Mouse (Mus musculus) heart, postnatal 25 days (tissue): ENCODE data around the gene Spata5. TPM values are rescaled to one million over a fixed set of nuclear protein-coding genes. Genes with fewer than 3 reads are reported as not detected.
"Not testable (repeated sequence)": the region's sequence is repeated elsewhere in the genome, so short reads cannot be mapped to it uniquely, and the experiment has no call there.

ENCODE experiments used
- DNase-seq: peaks from one replicate; pipeline ENCODE4 v3.0.0; 2022; ENCODE audit warnings: low spot score
- intact Hi-C: fragments of 180-260 bp; cut with DNase I; formaldehyde crosslinking; loops from one replicate; pipeline ENCODE4 v1.15.1; 2025
- total RNA-seq, 2 experiments: library from RNA; stranded (reverse); gene quantifications; 2 replicates each; pipeline ENCODE4 v1.2.3; 2021

Gene Spata5
- total RNA-seq, 2 experiments from 2014 or later = 11.9 to 13.7 TPM

DNA sequence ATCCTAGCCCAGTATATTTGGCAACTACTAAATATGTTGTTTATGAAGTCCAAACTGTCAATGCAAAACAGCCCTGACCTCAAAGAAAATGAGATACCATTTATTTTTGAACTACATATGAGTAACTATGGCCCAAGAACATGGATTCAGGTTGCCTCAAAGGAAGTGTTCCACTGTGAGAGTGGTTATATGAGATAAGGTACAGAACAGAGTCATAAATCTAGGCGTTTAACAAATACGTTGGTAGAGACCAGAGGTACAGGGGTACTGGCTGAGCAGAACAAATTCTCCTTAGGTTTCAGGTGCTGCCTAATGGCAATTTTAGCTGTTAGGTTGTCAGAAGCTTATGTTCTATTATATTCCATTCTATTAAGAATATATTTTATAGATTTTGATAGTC is 67.9 kb downstream of the Spata5 start:
- DNase-seq = no peak
- intact Hi-C loops = no loop called here

DNA sequence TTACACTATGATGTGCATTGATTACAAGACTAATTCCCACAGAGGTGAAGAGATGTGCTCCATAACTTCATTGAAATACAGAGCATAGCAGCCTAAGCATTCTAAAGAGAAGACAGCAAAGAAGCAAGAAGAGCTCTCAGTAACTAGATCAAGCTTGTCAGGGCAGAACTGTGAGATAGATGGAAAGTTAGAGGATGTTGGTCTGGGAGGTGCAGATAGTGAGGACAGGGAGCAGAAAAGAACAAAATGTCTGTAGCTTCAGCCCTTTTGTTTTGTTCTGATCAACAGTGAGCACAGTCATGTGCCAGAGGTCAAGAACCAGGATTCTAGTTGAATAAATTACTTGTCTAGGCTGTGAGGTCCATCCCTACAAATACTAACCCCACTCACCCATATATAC is 68.5 kb downstream of the Spata5 start:
- no peak for DNase-seq
- intact Hi-C loops = no loop called here

DNA sequence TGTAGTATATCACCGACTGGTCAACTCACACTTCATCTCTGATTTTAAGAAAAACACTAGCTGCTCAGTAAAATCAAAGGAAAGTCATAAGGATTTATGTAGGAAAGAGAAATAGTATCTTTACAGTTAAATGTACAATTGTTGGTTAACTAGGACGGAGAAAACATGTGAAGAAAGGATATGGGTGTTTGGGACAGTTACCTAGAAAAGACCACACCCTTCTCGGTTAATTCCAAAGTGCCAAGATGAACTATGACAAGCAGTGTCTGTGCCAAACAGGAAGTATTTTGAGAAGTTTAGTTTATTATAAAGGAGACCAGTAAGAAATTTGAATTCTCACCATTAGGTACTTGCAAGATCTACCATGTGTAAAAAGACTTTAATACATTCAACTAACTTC is 70.3 kb downstream of the Spata5 start:
- DNase-seq = no peak
- intact Hi-C loops = no loop called here

DNA sequence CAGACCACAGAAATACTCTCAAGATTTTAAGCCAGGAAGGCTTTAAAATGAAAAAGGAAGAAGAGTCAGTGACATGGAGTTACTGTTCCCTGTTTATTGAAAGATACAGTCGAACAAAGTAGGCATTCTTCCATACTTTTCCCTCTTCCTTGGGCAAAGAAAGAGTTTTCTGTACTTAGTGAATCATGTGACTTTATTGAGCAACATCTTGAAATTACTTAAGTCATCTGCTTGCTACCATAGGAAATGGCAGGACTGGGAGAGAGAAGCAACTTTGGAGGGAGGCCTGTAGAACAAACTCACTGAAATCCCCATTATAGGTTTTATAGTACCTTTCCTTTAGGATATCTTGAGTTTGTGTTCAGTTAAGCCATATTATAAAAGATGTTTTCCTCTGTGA is 81.2 kb downstream of the Spata5 start:
- no peak for DNase-seq
- intact Hi-C loops = no loop called here

DNA sequence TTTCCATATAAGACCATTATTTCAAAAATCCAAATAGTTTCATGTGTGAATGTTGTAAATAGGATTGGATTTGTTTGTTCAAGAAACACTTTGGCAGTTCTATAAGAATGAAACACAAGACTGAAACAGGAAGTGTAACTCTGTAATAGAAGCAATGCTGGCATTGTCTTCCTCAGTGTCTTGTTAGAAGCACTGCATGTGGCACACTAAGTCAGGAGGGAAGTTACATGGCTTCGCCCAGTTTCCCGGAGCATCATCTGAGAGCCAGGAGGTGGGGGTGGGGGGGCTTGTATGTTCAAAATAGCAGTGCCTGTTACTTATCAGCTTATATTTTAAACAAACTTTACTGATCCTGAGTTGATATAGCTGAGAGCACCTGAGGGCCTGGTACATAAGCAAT is 82.9 kb downstream of the Spata5 start:
- intact Hi-C loops = no loop called here
- DNase-seq = no peak

DNA sequence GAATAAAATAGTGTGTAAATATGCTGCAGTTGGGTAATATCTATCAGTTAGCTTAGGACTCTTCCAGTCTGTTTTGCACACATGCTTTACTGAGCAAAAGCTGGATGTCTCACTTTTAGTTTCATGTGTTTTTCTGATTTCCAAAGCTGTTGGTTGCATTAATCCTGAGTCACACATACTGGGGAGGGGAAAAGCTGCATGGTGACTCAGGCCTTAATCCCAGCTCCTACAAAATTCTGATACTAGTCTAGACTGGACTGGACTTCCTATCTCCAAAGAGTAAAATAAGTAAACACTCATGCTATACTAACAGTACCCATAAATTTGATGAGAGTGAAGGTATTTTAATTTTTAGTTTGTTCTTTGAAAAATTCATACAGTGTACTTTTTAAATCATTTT is 84.2 kb downstream of the Spata5 start:
- intact Hi-C loops = no loop called here
- DNase-seq = no peak

DNA sequence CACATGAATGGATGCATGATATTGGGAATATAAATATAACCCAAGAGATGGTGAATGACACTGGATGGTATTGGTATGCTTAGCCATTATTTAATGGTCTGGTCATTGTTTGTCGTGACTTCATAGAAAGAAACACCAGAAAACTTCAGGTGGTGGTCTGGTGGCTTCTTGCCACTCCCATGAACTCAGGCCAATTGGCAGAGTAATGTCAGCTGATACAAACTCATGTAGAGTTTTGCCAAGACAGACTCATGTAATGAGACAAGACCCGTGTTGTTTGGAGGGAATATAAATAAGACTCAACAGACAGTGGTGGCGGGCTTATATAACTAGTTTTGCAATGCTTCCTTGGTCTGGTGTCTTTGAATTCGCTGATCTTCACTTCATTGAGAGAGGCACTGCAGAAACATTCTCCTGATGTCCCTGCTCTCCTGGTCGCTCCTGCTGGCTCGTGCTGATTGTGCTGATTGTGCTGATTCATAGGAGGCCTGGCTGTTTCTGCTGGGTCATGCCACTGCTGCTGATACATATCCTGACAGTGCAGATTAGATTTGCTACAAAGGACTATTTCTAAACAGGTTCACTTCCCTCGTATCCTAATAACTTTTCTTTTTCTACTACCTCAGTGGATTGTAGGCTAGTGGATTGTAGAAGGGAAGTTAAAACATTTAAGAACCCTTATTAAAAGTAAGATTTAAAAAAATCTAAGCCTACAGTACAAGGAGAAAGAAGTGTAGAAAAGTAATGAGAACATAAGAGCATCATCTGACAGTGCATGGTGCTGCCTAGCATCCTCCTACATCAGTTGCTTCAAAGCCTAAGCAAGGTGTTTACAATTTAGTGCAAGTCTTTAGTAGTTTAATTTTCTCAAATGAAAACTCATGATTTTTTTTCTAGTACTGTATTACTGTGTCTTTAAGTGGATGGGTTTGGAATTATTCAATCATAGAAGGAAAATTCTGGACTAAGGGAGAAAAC is 90.6 kb downstream of the Spata5 start:
- DNase-seq = no peak
- intact Hi-C loops = no loop called here

DNA sequence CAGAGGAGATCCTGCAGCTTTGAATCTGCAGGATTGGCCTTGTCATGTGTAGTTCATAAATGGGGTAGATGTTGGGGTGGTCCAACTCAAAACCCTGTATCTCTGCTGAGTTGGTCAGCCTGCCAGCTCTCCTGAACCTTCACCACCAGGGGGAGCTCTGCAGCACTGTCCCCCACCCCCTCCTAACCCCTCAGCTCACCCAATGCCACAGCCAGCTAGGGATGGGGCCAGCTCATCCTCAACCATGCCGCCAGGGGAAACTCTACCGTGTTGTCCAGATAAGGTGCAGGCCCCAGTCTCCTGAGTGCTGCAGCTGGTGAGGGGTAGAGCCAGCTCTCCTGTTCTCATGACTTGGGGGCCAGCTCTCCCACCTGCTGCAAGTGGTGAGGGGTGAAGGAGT is 95.8 kb downstream of the Spata5 start:
- intact Hi-C loops = loop anchor here (5.0 kb wide), 1 partner anchor 67 kb away; no protein-coding TSS in a partner anchor

DNA sequence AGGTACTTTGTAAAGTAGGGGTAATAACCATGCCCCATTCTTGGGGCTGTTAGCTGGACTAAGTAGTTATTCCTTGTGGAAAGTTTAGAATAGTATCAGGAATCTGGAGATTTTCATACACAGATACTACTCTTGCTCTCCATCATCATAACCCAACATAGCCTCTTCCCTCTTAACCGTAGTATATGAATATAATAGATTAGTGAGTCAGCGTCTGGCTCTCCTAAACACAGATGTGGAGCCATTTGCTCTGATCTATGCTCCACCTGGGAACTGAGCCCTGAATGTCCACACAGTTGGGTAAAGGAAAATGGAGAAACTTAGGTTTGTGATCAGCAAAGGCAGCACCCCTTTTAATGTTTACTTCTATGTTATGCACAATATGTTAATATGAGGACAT is 96.7 kb downstream of the Spata5 start:
- intact Hi-C loops = loop anchor here (5.0 kb wide), 1 partner anchor 66 kb away; no protein-coding TSS in a partner anchor

More for the DNA sequence above, 95.8 kb downstream of the Spata5 start:
- DNase-seq = no peak

DNA sequence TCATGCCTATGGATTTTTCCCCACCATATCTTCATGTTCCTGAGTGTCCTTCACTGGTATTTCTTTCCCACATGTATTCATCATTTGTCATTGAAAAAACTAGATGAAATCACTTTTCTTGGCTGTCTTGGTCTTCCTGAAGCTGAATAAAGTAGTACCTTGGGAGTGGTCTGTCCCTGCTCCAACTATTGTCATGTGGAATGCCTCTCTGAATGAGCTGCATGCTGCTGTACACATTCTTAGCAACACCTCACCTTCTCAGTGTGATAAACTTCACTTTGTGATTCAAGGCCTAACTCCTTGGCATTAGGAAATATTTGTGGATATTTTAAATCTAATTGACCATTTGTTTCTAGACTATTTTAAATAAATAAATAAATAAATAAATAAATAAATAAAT is 98.9 kb downstream of the Spata5 start:
- intact Hi-C loops = loop anchor here (5.0 kb wide), 1 partner anchor 64 kb away; no protein-coding TSS in a partner anchor
- no peak for DNase-seq

More for the DNA sequence above, 96.7 kb downstream of the Spata5 start:
- DNase-seq = no peak

DNA sequence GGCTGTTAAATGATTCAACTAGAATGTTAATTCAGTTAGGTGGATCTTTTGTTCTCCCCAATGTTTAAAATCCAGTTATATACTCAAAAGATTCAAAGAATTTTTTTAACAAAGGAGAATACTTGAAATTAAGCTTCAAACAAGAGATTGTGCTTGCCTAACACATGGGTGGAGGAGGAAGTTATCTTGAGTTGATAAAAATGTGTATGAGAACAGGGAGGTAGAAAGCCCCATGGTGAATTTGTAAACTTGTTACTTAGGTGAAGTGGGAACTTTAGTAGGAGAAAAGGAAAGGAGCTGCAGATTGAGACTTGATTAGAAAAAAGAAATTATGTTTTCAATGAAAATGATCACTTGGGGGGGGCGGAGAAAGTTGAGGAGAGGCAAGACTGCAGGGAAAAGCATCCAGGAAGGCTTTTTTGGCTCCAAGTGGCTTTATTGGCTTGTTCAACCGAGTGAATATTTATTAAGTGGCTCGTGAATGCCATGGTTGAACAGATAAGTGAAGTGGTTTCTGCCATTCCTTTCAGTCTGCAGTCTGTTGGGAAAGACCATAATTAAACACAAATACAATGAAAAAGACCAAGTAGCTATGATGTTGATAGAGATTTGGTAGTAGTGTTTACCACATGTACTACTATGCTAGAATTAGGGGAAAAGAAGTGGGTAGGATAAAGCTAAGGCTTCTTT is 100.8 kb downstream of the Spata5 start:
- intact Hi-C loops = no loop called here
- DNase-seq = no peak

DNA sequence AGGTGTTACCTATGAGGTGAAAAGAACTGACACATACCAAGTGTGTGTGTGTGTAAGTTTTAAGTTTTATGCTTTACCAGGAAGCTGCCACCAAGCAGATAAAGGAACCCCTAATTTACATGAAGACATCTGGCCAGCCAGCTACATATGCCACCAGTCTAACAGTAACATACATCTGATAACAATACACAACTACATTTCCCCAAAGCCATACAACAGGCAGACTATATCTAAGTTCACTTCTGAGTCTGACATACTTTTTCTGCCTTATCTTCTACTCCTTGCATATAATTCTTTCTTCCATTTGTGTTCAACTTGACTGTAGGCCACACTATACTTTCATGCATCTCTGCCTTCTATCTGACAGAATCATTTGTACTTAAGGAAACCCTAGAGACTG is 112.4 kb downstream of the Spata5 start:
- intact Hi-C loops = no loop called here
- no peak for DNase-seq

DNA sequence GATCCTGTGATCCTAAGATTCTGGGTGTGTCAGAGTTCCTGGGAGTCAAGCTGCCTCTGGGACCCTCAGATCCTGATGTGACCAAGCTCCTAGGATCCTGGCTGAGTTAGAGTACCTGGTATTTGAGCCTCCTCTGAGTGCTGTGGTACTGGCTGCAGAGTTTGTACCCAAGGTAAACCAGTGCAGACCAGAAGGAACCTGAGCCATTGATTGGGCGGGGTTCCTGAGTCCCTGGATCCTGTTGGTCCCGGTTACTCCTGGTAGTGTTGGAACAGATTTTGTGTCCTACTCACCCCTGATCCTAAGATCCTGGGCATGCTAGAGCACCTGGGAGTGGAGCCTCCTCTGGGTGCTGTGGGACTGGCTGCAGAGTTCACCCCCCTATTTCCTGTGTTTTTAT is 121.0 kb downstream of the Spata5 start:
- intact Hi-C loops, DNase-seq: not testable (repeated sequence)

DNA sequence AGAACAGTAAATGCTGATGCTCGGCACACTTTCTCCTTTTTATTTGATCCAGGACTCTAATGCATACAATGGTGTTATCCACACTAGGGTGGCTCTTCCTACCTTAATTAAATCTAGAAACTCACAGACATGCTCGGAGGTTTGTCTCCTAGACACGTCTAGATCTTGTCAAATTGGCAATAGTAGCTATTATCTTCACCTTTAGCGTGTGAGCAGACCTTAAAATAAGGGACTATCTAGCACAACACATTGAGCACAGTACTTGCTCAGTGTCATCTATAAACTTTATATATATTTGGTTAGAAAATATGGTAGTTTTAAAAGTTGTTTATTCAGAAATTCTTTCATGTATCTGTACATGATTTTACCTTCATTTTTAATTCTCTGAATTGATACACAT is 126.7 kb downstream of the Spata5 start:
- intact Hi-C loops = no loop called here
- DNase-seq = no peak

DNA sequence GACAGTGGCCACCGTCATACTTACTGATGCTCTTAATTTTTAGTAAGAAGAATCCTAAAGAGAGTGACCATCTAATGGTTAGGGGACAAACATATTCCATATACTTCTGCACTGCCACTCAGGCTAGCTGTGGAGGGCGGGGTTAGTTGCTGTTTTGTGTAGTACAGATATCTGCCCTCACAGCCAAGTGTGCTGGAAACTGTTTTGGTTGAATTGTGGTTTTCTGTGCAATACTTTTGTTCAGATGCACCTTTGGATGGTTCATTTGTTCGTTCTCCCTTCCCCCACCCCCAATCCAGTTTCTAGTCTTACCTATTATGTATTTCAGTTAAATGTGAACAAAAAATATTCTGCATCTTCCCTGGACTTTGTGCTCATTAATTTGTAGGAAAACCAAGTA is 130.5 kb downstream of the Spata5 start:
- DNase-seq = no peak
- intact Hi-C loops = no loop called here

DNA sequence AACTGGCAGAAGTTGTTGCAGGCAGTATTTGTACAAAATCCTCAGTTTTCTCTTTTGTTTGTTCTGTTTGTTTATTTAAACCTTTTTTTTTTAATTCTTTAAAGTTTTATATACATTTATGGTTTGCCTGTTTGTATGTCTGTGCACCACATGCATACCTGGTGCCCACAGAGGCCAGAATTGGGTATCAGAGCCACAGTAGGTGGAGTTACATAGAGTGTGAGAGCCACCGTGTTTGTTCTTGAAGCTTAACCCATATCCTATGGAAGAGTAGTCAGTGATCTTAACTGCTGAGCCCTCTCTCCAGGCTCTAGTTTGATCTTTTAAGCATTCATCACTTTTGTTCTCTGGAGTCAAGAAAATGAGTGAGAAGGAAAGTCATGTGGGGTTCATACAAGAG is 130.9 kb downstream of the Spata5 start:
- DNase-seq = no peak
- intact Hi-C loops = no loop called here

DNA sequence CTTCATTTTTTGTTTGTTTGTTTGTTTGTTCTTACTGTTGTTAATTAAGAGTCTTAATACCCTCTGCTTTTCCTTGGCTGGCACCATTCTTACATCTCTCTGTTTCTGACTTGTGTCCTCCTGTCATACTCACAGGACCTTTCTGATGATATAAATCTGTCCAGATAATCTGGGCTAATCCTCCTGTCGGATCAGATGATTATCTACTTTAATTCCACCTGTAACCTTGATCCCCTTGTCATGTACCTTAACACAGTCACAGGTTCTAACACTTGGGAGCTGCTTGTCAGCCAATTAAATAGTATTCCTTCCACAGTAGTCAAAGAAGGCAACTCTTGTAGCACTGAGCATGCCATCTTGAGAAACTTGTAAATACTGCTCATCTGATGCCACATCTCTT is 131.8 kb downstream of the Spata5 start:
- no peak for DNase-seq
- intact Hi-C loops = no loop called here

DNA sequence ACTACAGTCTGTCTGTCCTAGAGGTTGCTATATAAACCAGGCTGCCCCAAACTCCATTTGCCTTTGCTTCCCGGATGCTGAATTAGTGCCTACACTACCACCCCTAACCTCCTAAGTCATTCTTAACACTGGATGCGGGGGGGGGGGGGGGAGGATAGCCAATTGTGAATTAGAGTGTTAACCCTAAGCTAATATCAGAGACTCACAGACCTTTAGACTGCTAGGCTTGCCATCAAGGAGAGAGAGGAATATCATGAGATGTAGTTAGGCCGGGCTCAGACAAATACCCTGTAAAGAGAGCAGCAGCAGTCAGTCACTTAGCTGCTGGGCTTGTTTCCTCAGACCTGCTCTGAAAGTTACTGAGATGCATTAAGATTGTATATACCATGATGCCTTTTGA is 132.5 kb downstream of the Spata5 start:
- intact Hi-C loops = no loop called here

DNA sequence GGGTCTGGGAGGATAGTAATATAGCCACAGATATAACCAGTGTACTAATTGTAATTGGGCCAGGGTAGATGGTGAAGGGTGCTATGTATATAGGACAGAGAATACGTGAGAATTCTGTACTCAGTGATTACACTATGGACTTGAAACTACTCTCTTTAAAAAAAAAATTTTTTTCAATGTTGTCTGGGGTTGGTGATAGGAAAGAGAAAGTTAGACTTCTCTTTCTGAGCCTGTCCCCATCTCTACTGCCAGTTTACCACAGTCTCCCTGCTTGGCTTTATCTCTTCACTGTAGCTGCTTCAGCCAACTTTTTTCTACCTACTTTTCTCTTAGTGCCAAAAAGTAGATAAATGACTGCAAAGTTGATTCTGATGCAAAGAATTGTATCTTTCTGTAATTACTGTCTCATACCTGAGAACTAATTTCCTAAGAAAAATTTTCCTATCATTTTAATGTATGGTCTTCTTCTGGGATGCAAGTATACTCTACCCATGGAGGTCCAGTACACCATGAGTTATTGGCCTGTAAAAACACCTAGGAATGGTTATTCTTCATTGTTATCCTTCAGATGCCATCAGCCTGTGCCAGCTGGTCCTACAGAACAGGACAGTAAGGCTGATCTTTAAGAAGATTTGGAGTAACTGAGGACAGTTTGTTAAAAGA is 133.8 kb downstream of the Spata5 start:
- no peak for DNase-seq
- intact Hi-C loops = no loop called here

More for the DNA sequence above, 132.5 kb downstream of the Spata5 start:
- DNase-seq = no peak

DNA sequence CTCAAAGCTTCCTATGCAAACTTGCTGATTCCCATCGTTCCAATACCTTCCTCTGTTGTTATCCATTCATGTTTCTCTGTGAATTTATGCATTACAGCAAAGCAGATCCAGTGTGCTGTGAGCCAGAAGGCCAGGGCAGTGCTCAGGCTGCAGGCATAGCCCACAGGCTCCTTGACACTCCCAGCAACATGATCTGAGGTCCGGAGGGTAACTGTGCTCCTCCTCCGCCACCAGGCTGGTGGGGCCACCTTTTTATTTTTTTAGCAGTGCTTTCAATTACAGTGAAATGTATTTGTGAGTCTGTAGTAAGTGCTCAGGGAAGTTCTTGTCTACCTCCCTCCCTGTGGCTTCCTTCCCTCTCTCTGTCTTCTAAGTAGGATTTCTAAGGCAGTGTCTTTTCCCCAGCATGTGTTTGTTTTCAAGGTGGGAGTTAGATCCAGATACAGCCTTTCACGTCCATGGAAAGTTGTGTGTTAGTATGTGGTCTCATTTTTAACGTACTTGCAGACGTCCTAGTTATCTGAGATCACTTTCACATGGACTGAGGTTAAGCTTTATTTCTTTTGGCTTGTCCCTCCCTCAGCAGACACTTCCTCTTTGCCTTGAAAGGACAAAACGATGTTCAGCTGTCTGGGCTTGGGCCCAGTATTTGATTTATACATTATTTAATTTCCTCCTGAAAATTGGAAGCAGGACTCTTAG is 136.9 kb downstream of the Spata5 start:
- DNase-seq = no peak
- intact Hi-C loops = no loop called here
